Mouse (Mus musculus): ENCODE data around the gene Lrrc8c. TPM values are rescaled to one million over a fixed set of nuclear protein-coding genes. Genes with fewer than 3 reads are reported as not detected.
A peak's percentile ranks its signal among the peaks of the same experiment; 100 is the strongest.

Gene Lrrc8c
- polyA plus RNA-seq, 1 experiment from 2014 or later: 24.5 TPM

- peak; percentile 59 for DNase-seq (ENCODE audit: low spot score)
Observed at GRCm38 (mm10) chr5:105500132-105501121, 18.8 kb upstream of the Lrrc8c start.

DNA sequence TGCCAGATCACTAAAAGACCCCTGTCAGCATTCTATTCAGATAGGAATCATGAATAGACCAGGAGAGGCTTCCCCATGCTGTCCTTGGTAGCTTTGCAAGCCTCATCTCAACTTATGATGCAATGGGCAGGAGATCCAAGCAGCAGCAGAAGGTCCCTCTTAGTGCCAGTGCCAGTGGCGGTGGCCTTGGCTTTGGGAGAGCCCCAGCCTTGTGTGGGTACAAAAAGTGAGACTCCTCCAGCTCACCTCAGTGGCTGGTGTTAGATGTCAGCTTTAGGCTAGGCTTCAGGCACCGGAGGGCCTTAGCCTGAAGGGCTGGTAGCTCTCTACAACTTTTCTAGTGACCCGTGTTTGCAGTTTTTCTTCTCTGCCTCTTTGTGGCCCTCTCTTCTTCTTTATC lies 18.1 kb upstream of the Lrrc8c start:
- DNase-seq (ENCODE audit: low spot score): no peak

DNA sequence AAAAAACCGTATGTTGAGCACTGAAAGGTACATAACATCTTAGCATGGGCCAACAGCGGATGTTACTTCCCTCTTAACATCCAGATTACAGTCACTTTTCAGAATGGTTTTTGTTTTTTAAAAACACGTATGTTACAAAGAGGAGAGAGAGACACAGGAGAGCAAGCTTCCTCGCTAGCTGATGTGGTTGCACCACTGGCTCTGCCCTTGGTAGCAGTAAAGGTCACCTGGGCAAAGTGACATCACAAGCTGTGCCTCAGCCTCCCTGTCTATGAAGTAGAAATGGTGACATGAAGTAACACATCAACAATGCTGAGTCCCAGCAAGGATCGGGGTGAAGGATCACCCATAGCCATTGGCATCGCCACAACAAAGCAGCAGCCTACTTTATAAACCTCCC lies 10.4 kb upstream of the Lrrc8c start:
- DNase-seq (ENCODE audit: low spot score): no peak

GRCm38 (mm10) chr5:105512297-105512696 lies 6.9 kb upstream of the Lrrc8c start:
- DNase-seq (ENCODE audit: low spot score): no peak

GRCm38 (mm10) chr5:105515532-105515931 lies 3.7 kb upstream of the Lrrc8c start:
- peak; percentile 36 for DNase-seq (ENCODE audit: low spot score)

DNA sequence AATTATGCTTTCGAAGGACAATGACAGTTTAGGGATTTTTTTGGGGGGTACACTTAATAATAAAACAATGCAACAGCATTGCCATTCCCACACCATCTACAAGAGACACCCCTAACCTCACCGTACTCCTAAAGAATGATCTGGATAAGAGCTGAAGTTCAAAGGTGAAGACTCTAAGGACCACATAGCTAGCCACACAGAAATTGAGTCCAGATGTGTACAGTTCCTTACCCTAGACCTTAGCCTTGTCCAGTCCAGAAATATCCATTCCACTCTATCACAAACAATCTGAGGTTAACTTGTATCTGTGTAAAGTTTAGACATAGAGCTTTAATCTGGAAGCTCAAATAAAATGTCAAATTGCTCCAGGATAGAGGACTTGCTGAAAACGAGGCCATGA lies 2.9 kb upstream of the Lrrc8c start:
- no peak for DNase-seq (ENCODE audit: low spot score)

DNA sequence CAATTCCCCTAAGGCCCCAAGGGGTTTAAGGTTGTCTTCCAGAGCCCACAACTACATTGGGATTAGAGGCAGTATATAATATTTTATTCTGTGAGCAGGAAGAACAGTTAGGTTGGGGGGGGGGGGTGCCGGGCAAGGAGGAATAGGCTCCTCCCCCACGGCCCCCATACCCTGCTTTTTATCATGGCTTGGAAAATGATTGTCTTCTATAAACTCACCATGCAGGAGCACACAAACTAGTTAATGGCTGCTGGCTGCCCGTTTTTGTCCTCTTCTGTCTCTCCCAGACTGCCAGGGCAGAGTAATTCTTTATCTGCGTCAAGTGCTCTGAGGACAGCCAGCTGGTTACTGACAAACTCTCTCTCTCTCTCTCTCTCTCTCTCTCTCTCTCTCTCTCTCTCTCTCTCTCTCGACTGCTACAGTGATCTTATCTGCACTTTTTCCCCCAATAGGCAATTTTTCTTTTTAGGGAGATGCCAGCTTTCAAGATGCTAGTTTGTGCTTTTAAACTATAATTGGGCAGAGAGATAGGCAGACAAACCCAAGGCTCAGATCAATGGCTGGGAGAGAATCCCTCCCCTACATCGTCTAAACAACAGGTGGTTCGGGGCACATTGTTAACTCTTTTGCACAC lies 1.1 kb upstream of the Lrrc8c start:
- no peak for DNase-seq (ENCODE audit: low spot score)

DNA sequence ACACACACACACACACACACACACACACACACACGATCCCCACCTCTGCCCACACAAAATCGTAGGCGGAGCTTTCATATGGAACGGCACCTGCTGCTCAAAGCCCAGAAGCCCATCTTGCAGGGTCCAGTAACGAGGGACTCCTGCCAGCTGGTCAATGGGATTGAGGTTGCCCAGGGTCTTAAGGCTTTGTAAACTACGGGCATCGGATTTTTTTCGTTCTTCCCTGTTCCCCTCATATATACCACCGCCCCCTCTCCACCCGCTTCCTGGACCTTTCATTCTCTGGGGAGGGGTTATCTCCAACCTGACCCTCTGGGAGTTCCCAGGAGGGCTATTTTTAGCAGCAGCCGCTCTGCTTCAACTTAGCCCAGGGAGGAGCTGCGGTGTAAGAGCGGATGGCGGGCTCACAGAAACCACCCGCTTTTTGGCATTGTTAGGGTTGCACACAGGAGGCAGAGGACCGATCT lies 527 bp upstream of the Lrrc8c start:
- peak; percentile 78 for DNase-seq (ENCODE audit: low spot score)

- DNase-seq (ENCODE audit: low spot score): no peak
Observed at GRCm38 (mm10) chr5:105519976-105520300, 750 bp downstream of the Lrrc8c start.

DNA sequence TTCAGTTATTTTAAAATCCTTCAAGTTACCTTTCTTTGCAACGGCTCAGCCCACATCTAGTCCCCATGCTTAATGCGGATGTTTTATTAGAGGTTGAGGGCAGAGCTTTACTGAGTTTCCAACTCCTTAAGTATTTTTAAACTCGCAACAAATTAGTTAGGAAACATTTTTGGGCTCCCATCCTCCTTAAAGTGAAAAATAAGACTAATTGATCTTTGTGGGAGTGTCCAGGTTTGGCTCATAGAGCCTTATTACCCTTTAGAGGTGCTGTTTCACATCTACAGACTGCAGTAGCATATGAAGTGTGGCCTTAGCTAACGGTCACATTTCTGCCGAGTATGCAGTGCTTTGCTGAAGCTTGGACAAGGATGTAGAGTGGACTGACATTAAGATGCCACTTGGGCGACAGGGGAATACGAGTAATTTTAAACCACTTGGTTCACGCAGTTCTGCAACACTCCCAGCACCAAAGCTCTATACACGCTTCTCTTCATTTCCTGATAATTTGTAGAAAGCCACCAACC lies 1.3 kb downstream of the Lrrc8c start:
- no peak for DNase-seq (ENCODE audit: low spot score)

DNA sequence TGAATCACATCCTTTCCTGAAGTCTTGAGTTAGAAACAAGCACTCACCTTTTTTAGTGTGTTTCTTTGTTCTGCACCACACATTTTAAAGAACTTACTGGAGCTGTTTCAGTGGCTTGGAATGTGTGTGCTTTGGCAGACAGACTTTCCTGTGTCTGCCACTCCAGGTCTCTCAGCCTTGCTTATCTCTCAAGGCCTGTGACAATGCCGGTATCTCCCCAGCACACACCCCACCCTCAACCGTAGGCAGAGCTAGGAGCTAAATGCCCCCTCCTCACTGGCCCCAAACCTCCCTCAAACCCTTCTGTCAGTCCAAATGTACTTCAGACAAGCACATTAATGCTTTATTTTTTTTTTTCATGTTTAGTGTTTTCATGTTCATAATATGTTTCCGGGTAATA lies 4.3 kb downstream of the Lrrc8c start:
- no peak for DNase-seq (ENCODE audit: low spot score)

GRCm38 (mm10) chr5:105525004-105525403 lies 5.8 kb downstream of the Lrrc8c start:
- no peak for DNase-seq (ENCODE audit: low spot score)

DNA sequence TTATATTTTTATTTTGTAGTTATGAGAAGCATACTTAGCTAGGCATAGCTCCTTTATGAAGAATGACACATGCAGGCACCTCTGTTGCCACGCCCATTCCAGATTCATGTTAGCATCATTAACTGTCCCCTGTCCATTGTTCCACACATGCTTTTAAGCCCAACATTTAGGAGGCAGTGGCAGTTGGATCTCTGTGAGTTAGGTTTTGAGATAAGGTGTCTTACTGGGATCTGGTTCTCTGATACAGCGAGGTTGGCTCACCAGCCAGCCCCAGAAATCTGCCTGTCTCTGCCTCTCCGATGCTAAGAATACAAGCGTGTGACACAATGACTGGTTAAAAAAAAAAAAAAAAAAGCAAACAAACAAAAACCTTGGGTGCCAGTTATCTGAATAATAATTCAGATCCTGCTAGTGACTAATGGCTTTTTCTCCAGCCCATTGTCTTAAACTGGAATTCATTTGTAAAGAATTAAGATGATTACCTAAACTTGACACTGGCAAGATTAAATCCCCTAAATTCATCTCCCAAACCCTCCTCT lies 7.0 kb downstream of the Lrrc8c start:
- no peak for DNase-seq (ENCODE audit: low spot score)

- no peak for DNase-seq (ENCODE audit: low spot score)
Observed at GRCm38 (mm10) chr5:105526766-105527165, 7.6 kb downstream of the Lrrc8c start.

GRCm38 (mm10) chr5:105527477-105528331 lies 8.5 kb downstream of the Lrrc8c start:
- no peak for DNase-seq (ENCODE audit: low spot score)

DNA sequence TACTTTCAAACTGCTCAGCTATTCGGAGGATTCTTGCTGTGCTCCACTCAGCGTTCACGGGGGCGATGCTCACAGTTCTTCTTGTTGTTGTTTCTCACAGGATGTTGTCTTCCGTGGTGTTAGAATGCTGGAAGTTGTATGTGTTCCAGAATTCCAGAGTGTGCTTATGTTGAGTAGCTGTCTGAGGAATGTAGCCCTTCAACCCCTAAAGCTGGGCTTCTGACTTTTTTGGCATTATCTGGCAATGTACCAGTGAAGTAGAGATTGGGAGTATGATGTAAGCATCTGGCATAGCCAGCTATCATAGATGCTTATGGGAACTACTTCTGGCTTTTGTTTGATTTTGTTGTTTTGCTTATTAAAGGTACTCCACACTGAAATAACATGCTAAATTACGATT lies 11.4 kb downstream of the Lrrc8c start:
- no peak for DNase-seq (ENCODE audit: low spot score)

GRCm38 (mm10) chr5:105535186-105535585 lies 16.0 kb downstream of the Lrrc8c start:
- no peak for DNase-seq (ENCODE audit: low spot score)

DNA sequence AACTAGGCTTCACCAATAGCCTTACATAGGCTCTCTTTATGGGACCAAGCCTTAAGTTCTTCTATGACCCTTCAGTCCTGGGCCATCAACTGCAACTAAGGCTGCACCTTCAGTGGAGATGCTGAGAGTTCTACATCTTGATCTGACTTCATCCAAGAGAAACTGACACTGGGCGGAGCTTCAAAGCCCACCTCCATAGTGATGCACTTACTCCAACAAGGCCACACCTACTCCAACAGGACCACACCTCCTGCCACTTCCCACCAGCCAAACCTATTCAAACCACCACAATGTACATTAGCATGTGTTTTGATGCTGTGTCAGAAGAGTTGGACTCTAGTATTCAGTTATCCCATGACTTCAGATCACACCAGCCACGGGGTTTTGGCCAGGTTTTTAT lies 17.0 kb downstream of the Lrrc8c start:
- DNase-seq (ENCODE audit: low spot score): no peak

GRCm38 (mm10) chr5:105537101-105537723 lies 18.0 kb downstream of the Lrrc8c start:
- no peak for DNase-seq (ENCODE audit: low spot score)

- DNase-seq (ENCODE audit: low spot score): no peak
Observed at GRCm38 (mm10) chr5:105541051-105541450, 21.9 kb downstream of the Lrrc8c start.

DNA sequence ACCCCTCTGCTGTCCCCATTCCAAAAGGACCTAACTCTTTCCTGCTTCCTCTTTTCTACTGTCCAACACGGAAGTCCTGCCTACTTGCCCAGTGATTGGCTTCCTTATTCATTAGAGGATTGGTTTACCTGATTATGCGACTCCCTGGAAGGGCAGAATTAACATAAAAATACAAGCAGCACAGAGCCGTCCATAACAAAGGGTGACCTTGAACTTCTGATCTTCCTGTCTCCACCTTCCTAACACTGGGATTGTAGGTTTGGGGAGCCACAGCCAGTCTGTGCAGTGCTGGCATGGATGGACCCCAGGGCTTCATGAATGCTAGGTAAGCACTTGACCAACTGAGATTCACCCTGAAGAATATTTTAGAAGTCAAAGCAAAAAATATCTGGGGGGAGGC lies 25.9 kb downstream of the Lrrc8c start:
- no peak for DNase-seq (ENCODE audit: low spot score)
